Mouse (Mus musculus): ENCODE measurements around the gene Ddb2. TPM values are rescaled to one million over a fixed set of nuclear protein-coding genes. Genes with fewer than 3 reads are reported as not detected.

Gene Ddb2
- polyA plus RNA-seq, 1 experiment from 2014 or later, result 13.6 TPM

GRCm38 (mm10) chr2:91220501-91220900 lies 16.3 kb downstream of the Ddb2 start:
- ATAC-seq (replicated peaks; ENCODE audit: low FRiP score, low read depth), result no peak
- Histone ChIP-seq H3K4me2 (ENCODE audit: low read length) (no peak overlapping the region), H3K36me3 (ENCODE audit: insufficient read depth, low read length) (no peaks in the 10 kb centered on the region), H3K9ac (ENCODE audit: low read depth, low read length) (no peak overlapping the region), H3K4me1 (replicated peaks; ENCODE audit: insufficient read depth, low read length) (no peaks in the 10 kb centered on the region), H3K9me3 (replicated peaks; ENCODE audit: low read length) (no peaks in the 10 kb centered on the region), H3K27me3 (ENCODE audit: insufficient read depth, low read length) (no peaks in the 10 kb centered on the region), H3K27ac (no peak overlapping the region), H3K4me3 (replicated peaks; ENCODE audit: low read depth, low read length) (no peak overlapping the region)
- 95% methylated on average over 3 of the region's 3 CpGs for WGBS
- no peak for TF ChIP-seq CTCF (IDR thresholded peaks at IDR 0.05; ENCODE audit: low read depth)
- DNase-seq (ENCODE audit: low spot score), result no peak

GRCm38 (mm10) chr2:91217032-91217431 lies 19.8 kb downstream of the Ddb2 start:
- no peak overlapping the region for H3K4me3 ChIP-seq (replicated peaks; ENCODE audit: low read depth, low read length)
- H3K36me3 ChIP-seq (ENCODE audit: insufficient read depth, low read length), result 0 out of 2 replicates have a peak, but pooled peaks cover 6% of the 10 kb centered on the region
- H3K9me3 ChIP-seq (replicated peaks; ENCODE audit: low read length), result no peaks in the 10 kb centered on the region
- WGBS, result 56% methylated on average over 4 of the region's 4 CpGs
- H3K27ac ChIP-seq, result no peak overlapping the region
- no peak for ATAC-seq (replicated peaks; ENCODE audit: low FRiP score, low read depth)
- TF ChIP-seq CTCF (IDR thresholded peaks at IDR 0.05; ENCODE audit: low read depth), result no peak
- DNase-seq (ENCODE audit: low spot score), result no peak
- no peaks in the 10 kb centered on the region for H3K27me3 ChIP-seq (ENCODE audit: insufficient read depth, low read length)
- no peaks in the 10 kb centered on the region for H3K4me1 ChIP-seq (replicated peaks; ENCODE audit: insufficient read depth, low read length)
- no peak overlapping the region for H3K4me2 ChIP-seq (ENCODE audit: low read length)
- no peak overlapping the region for H3K9ac ChIP-seq (ENCODE audit: low read depth, low read length)

- H3K9ac ChIP-seq (ENCODE audit: low read depth, low read length), result no peak overlapping the region
- no peak for DNase-seq (ENCODE audit: low spot score)
- no peak overlapping the region for H3K4me3 ChIP-seq (replicated peaks; ENCODE audit: low read depth, low read length)
- no peak for ATAC-seq (replicated peaks; ENCODE audit: low FRiP score, low read depth)
- H3K27me3 ChIP-seq (ENCODE audit: insufficient read depth, low read length), result no peaks in the 10 kb centered on the region
- peaks cover 38% of the 10 kb centered on the region for H3K36me3 ChIP-seq (ENCODE audit: insufficient read depth, low read length)
- peak; percentile 31; the same call in 1 of the 2 replicates for TF ChIP-seq CTCF (IDR thresholded peaks at IDR 0.05; ENCODE audit: low read depth)
- no peak overlapping the region for H3K27ac ChIP-seq
- H3K9me3 ChIP-seq (replicated peaks; ENCODE audit: low read length), result no peaks in the 10 kb centered on the region
- no peak overlapping the region for H3K4me2 ChIP-seq (ENCODE audit: low read length)
- H3K4me1 ChIP-seq (replicated peaks; ENCODE audit: insufficient read depth, low read length), result no peaks in the 10 kb centered on the region
Observed at GRCm38 (mm10) chr2:91213311-91213710, 23.5 kb downstream of the Ddb2 start.

GRCm38 (mm10) chr2:91206254-91206775 lies 30.5 kb downstream of the Ddb2 start:
- Histone ChIP-seq H3K4me1 (replicated peaks; ENCODE audit: insufficient read depth, low read length) (peaks cover 20% of the 10 kb centered on the region; the same call in 1 of the 2 replicates), H3K4me3 (replicated peaks; ENCODE audit: low read depth, low read length) (no peak overlapping the region), H3K4me2 (ENCODE audit: low read length) (no peak overlapping the region), H3K27ac (no peak overlapping the region), H3K36me3 (ENCODE audit: insufficient read depth, low read length) (peaks cover 44% of the 10 kb centered on the region), H3K9ac (ENCODE audit: low read depth, low read length) (no peak overlapping the region), H3K9me3 (replicated peaks; ENCODE audit: low read length) (no peaks in the 10 kb centered on the region), H3K27me3 (ENCODE audit: insufficient read depth, low read length) (no peaks in the 10 kb centered on the region)
- WGBS, result 89% methylated on average over 9 of the region's 9 CpGs
- no peak for TF ChIP-seq CTCF (IDR thresholded peaks at IDR 0.05; ENCODE audit: low read depth)
- ATAC-seq (replicated peaks; ENCODE audit: low FRiP score, low read depth) (no peak), DNase-seq (ENCODE audit: low spot score) (no peak)

GRCm38 (mm10) chr2:91202972-91203656 lies 33.7 kb downstream of the Ddb2 start:
- Histone ChIP-seq H3K9ac (ENCODE audit: low read depth, low read length) (peak overlapping the region; percentile 77), H3K27ac (peak overlapping the region; percentile 91), H3K4me1 (replicated peaks; ENCODE audit: insufficient read depth, low read length) (peaks cover 20% of the 10 kb centered on the region; the same call in 1 of the 2 replicates), H3K27me3 (ENCODE audit: insufficient read depth, low read length) (no peaks in the 10 kb centered on the region), H3K4me2 (ENCODE audit: low read length) (peak overlapping the region; percentile 69), H3K36me3 (ENCODE audit: insufficient read depth, low read length) (peaks cover 17% of the 10 kb centered on the region), H3K9me3 (replicated peaks; ENCODE audit: low read length) (no peaks in the 10 kb centered on the region), H3K4me3 (replicated peaks; ENCODE audit: low read depth, low read length) (peak overlapping the region; percentile 59)
- no peak for TF ChIP-seq CTCF (IDR thresholded peaks at IDR 0.05; ENCODE audit: low read depth)
- 11% methylated on average over 20 of the region's 20 CpGs for WGBS
- ATAC-seq (replicated peaks; ENCODE audit: low FRiP score, low read depth), result no peak
- no peak for DNase-seq (ENCODE audit: low spot score)

GRCm38 (mm10) chr2:91202222-91202971 lies 34.4 kb downstream of the Ddb2 start, which contains the start of the genes Nr1h3 and Acp2:
TSS of gene Nr1h3 (minus strand) at chr2:91202834.
TSS of gene Acp2 (plus strand) at chr2:91202885.
- Histone ChIP-seq H3K9ac (ENCODE audit: low read depth, low read length) (peak within 1 kb of the TSS; percentile 77), H3K9me3 (replicated peaks; ENCODE audit: low read length) (no peaks in the 10 kb centered on the region), H3K4me1 (replicated peaks; ENCODE audit: insufficient read depth, low read length) (peaks cover 20% of the 10 kb centered on the region; the same call in 1 of the 2 replicates), H3K4me2 (ENCODE audit: low read length) (peak within 1 kb of the TSS; percentile 69), H3K27ac (peak within 1 kb of the TSS; percentile 91), H3K36me3 (ENCODE audit: insufficient read depth, low read length) (peaks cover 11% of the 10 kb centered on the region), H3K27me3 (ENCODE audit: insufficient read depth, low read length) (no peaks in the 10 kb centered on the region), H3K4me3 (replicated peaks; ENCODE audit: low read depth, low read length) (peak within 1 kb of the TSS; percentile 59)
- peak; percentile 96 for ATAC-seq (replicated peaks; ENCODE audit: low FRiP score, low read depth)
- peak; percentile 18; the same call in 1 of the 2 replicates for TF ChIP-seq CTCF (IDR thresholded peaks at IDR 0.05; ENCODE audit: low read depth)
- 1% methylated on average over 28 of the region's 28 CpGs for WGBS
- peak; percentile 97 for DNase-seq (ENCODE audit: low spot score)

All from kidney, postnatal 0 days (tissue).